Mouse (Mus musculus): ENCODE data around the gene Hprt. TPM values are rescaled to one million over a fixed set of nuclear protein-coding genes. Genes with fewer than 3 reads are reported as not detected.

The Hprt gene
- polyA plus RNA-seq, 1 experiment = 4.8 TPM

GRCm38 (mm10) chrX:53038194-53038593 is 50.3 kb downstream of the Hprt start:
- TF ChIP-seq GATA1 (IDR thresholded peaks at IDR 0.05; ENCODE audit: low read length) = no peak

- no peak for TF ChIP-seq GATA1 (IDR thresholded peaks at IDR 0.05; ENCODE audit: low read length)
Observed at GRCm38 (mm10) chrX:53039651-53040050, 51.7 kb downstream of the Hprt start.

GRCm38 (mm10) chrX:53040138-53040537 is 52.2 kb downstream of the Hprt start:
- TF ChIP-seq GATA1 (IDR thresholded peaks at IDR 0.05; ENCODE audit: low read length) = no peak

- no peak for TF ChIP-seq GATA1 (IDR thresholded peaks at IDR 0.05; ENCODE audit: low read length)
Observed at GRCm38 (mm10) chrX:53041006-53041405, 53.1 kb downstream of the Hprt start.

- TF ChIP-seq GATA1 (IDR thresholded peaks at IDR 0.05; ENCODE audit: low read length) = no peak
Observed at GRCm38 (mm10) chrX:53045187-53045903, 57.4 kb downstream of the Hprt start.

- no peak for TF ChIP-seq GATA1 (IDR thresholded peaks at IDR 0.05; ENCODE audit: low read length)
Observed at GRCm38 (mm10) chrX:53046033-53046432, 58.1 kb downstream of the Hprt start.

- no peak for TF ChIP-seq GATA1 (IDR thresholded peaks at IDR 0.05; ENCODE audit: low read length)
Observed at GRCm38 (mm10) chrX:53046911-53047310, 59.0 kb downstream of the Hprt start.

GRCm38 (mm10) chrX:53049196-53049595 is 61.3 kb downstream of the Hprt start:
- no peak for TF ChIP-seq GATA1 (IDR thresholded peaks at IDR 0.05; ENCODE audit: low read length)

GRCm38 (mm10) chrX:53050353-53050752 is 62.4 kb downstream of the Hprt start:
- no peak for TF ChIP-seq GATA1 (IDR thresholded peaks at IDR 0.05; ENCODE audit: low read length)

- TF ChIP-seq GATA1 (IDR thresholded peaks at IDR 0.05; ENCODE audit: low read length) = no peak
Observed at GRCm38 (mm10) chrX:53052652-53053500, 64.9 kb downstream of the Hprt start.

GRCm38 (mm10) chrX:53053885-53054284 is 65.9 kb downstream of the Hprt start:
- TF ChIP-seq GATA1 (IDR thresholded peaks at IDR 0.05; ENCODE audit: low read length) = no peak

- no peak for TF ChIP-seq GATA1 (IDR thresholded peaks at IDR 0.05; ENCODE audit: low read length)
Observed at GRCm38 (mm10) chrX:53055771-53056170, 67.8 kb downstream of the Hprt start.

GRCm38 (mm10) chrX:53056627-53057026 is 68.7 kb downstream of the Hprt start:
- TF ChIP-seq GATA1 (IDR thresholded peaks at IDR 0.05; ENCODE audit: low read length) = no peak

GRCm38 (mm10) chrX:53057054-53057759 is 69.3 kb downstream of the Hprt start:
- TF ChIP-seq GATA1 (IDR thresholded peaks at IDR 0.05; ENCODE audit: low read length) = no peak

- no peak for TF ChIP-seq GATA1 (IDR thresholded peaks at IDR 0.05; ENCODE audit: low read length)
Observed at GRCm38 (mm10) chrX:53057760-53058090, 69.8 kb downstream of the Hprt start.
